Mouse (Mus musculus) hindbrain, embryonic 15.5 days (tissue): ENCODE results near the gene Pgap2. TPM values are rescaled to one million over a fixed set of nuclear protein-coding genes. Genes with fewer than 3 reads are reported as not detected.

ENCODE experiments used
- ATAC-seq: fragments of 200-750 bp; cut with Nextera tagmentation; 2 replicates; pipeline ENCODE4 v1.8.0; 2017; ENCODE audit warnings: low read depth, moderate number of reproducible peaks, moderate TSS enrichment; ENCODE audit not compliant: low FRiP score
- H3K27ac ChIP-seq: fragments of 300-500 bp; sonication (generic); replicated peaks from 2 replicates; pipeline ENCODE4 v1.5.1; 2015; ENCODE audit warnings: mild to moderate bottlenecking, inconsistent platforms
- H3K27me3 ChIP-seq: fragments of 300-500 bp; sonication (generic); 2 replicates; pipeline ENCODE4 v1.6.1; 2015; ENCODE audit warnings: control low read depth, inconsistent platforms
- H3K36me3 ChIP-seq: fragments of 300-500 bp; sonication (generic); 2 replicates; pipeline ENCODE4 v1.6.1; 2015; ENCODE audit warnings: control low read depth, inconsistent platforms
- H3K4me1 ChIP-seq: fragments of 300-500 bp; sonication (generic); replicated peaks from 2 replicates; pipeline ENCODE4 v1.6.1; 2015; ENCODE audit warnings: control low read depth, inconsistent platforms
- H3K4me2 ChIP-seq: fragments of 300-500 bp; sonication (generic); 2 replicates; pipeline ENCODE4 v1.6.1; 2015; ENCODE audit warnings: moderate library complexity, mild to moderate bottlenecking, inconsistent platforms
- H3K4me3 ChIP-seq: fragments of 300-500 bp; sonication (generic); 2 replicates; pipeline ENCODE4 v1.5.1; 2015; ENCODE audit warnings: mild to moderate bottlenecking, inconsistent platforms
- H3K9ac ChIP-seq: fragments of 300-500 bp; sonication (generic); 2 replicates; pipeline ENCODE4 v1.6.1; 2015; ENCODE audit warnings: inconsistent platforms
- H3K9me3 ChIP-seq: fragments of 300-500 bp; sonication (generic); 2 replicates; pipeline ENCODE4 v1.6.1; 2016; ENCODE audit warnings: control low read depth, inconsistent platforms
- WGBS: fragments of 180-500 bp; shearing (Covaris S2); methylation state at CpG from one replicate; pipeline ENCODE4 v1.1.7; 2015; 5-methylcytosine and 5-hydroxymethylcytosine counted together
- polyA plus RNA-seq: library from polyadenylated mRNA; unstranded; fragments of >200 nt; fragmentation: Nextera tagmentation; extraction: Ambion mirVana; gene quantifications from 2 replicates; pipeline ENCODE4 v1.2.1, GENCODE M21; 2015

Gene Pgap2
- polyA plus RNA-seq, 1 experiment from 2014 or later = 64.0 TPM

DNA sequence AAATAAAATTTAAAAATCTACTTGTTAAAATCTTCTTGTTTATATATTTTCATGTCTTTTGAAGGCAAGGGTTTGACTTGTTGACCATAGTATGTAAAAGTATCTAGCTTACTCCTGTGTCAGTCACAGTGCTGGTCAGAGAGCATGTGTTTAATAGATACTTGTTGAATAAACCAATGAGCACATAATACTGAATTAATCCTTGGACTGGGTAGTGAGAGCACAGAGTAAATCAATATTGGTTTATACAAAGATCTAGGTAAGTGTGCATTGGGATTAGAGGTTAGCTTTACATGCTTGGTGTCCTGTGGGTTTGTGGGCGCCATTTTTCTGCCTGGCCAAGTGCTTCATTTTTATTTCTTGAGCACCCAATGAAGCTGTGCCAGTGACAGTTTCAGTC lies 71.4 kb downstream of the Pgap2 start:
- Histone ChIP-seq H3K4me3 (no peak overlapping the region), H3K4me1 (no peaks in the 10 kb centered on the region), H3K27me3 (no peaks in the 10 kb centered on the region), H3K27ac (no peak overlapping the region), H3K4me2 (no peak overlapping the region), H3K9me3 (no peaks in the 10 kb centered on the region), H3K9ac (no peak overlapping the region), H3K36me3 (no peaks in the 10 kb centered on the region)
- no peak for ATAC-seq
- 94% methylated on average over 1 of the region's 1 CpGs for WGBS

GRCm38 (mm10) chr7:102282261-102282660 lies 72.3 kb downstream of the Pgap2 start:
- Histone ChIP-seq H3K4me1 (no peaks in the 10 kb centered on the region), H3K36me3 (no peaks in the 10 kb centered on the region), H3K27me3 (no peaks in the 10 kb centered on the region), H3K9ac (no peak overlapping the region), H3K4me3 (no peak overlapping the region), H3K9me3 (no peaks in the 10 kb centered on the region), H3K27ac (no peak overlapping the region), H3K4me2 (no peak overlapping the region)
- ATAC-seq = no peak
- WGBS = 88% methylated on average over 5 of the region's 5 CpGs

Other genes starting within 250 kb of the Pgap2 start
- 4.7 and 5.4 TPM in 2 replicates for gene Il18bp, start 191.5 kb upstream of the Pgap2 start, polyA plus RNA-seq
- gene Rnf121, start 144.7 kb upstream of the Pgap2 start, polyA plus RNA-seq = 34.5 and 35.5 TPM in 2 replicates
- 26.7 and 28.1 TPM in 2 replicates for gene Xndc1, start 144.7 kb upstream of the Pgap2 start, polyA plus RNA-seq
- gene Xntrpc, start 144.5 kb upstream of the Pgap2 start, polyA plus RNA-seq = 0.51 and 0.99 TPM in 2 replicates
- 0.81 TPM in 1 of 2 replicates, not detected in the other for gene Trpc2, start 127.1 kb upstream of the Pgap2 start, polyA plus RNA-seq
- gene Art1, start 108.5 kb upstream of the Pgap2 start, polyA plus RNA-seq = 0.41 and 0.44 TPM in 2 replicates
- gene Art5, start 100.7 kb upstream of the Pgap2 start, polyA plus RNA-seq = 0.17 and 0.28 TPM in 2 replicates
- gene Chrna10, start 93.4 kb upstream of the Pgap2 start, polyA plus RNA-seq = not detected in 2 replicates
- 19.0 and 20.6 TPM in 2 replicates for gene Nup98, start within 50 bp of the Pgap2 start, polyA plus RNA-seq
- gene Rhog, start 45.8 kb downstream of the Pgap2 start, polyA plus RNA-seq = 20.1 and 20.5 TPM in 2 replicates
- gene Stim1, start 57.6 kb downstream of the Pgap2 start, polyA plus RNA-seq = 13.6 and 15.1 TPM in 2 replicates
- 51.4 and 61.4 TPM in 2 replicates for gene Rrm1, start 231.5 kb downstream of the Pgap2 start, polyA plus RNA-seq